Mouse (Mus musculus) A20 (cell line): Measurements from ENCODE around the gene Fez1.
A peak's percentile ranks its signal among the peaks of the same experiment; 100 is the strongest.

Experiments used
- DNase-seq: peaks from one replicate; pipeline ENCODE4 v3.0.0-alpha.2; 2011; ENCODE audit warnings: low read depth, low spot score

Fez1 gene

DNA sequence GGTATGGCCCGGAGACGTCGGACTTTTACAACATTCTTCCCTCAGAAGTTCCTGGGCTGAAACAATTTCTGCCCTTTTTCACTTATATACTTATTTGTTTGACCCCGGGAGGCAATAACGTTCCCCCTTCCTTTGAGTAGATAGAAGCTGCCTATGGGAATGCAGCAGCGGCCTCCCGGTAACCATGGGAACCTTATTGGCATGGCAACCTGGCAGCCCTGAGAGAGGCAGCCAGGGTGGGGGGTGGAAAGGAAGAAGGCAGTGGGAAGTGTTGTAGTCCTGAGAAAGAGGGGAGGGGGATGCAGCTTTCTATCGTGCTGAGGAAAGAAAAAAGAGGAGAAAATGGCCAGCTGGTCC, at the start of gene Fez1:
Gene Fez1, plus strand, starts transcription at position 221 of the 357 bp plus-strand sequence.
- DNase-seq, result no peak

DNA sequence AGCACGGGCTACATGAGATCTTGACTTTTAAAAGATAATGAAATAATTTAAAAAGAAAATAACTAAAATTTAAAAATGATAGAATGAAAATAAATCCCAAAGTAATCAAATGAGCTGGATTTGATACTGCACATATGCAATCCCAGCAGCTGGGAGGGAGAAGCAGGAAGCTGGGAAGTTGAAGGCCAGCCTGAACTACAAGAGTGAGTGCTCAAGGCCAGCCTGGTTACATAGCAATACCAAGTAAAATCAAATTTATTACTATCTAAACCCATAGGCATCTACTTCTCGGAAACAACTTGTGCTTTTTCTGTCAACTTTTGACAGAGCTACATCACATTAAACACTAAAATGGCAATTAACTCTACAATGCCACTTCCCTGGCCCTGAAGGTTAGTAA, 37.7 kb upstream of the Fez1 start:
- DNase-seq, result no peak

DNA sequence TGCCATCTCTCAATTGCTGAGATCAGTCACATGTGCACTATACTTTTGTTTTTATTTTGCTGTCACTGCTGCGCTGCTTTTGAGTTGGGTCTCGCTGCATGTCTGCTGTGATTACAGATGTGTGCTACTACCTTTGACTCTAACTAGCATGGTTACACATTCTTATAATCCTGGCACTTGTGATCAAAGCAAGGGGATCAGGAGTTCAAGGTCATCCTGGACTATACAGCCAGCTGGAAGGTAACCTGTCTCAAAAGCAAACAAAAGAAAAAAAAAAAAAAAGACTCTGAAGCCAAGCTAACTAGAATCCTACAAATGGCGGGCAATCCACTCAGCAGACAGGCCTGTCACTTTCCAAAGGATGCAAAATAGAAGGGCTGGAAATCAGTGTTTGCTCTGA, 29.5 kb upstream of the Fez1 start:
- no peak for DNase-seq

DNA sequence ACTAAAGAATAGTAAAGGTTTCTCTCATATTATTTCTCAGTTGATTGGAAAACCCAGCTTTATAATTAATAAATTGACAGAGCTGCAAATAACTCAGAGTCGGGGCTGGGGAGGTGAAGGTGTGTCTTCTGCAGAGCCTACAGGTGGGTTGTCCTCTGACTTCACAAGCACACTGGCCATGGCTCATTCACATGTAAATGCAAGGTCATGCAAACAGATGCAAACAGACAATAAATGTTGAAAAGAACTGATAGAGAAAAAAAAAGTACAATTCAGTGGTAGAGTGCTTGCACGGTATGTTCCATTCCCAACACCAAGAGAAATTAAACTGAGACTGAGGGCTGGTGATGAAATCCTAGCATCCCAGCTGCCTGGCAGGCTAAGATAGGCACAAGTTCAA, 27.2 kb upstream of the Fez1 start:
- DNase-seq, result no peak

DNA sequence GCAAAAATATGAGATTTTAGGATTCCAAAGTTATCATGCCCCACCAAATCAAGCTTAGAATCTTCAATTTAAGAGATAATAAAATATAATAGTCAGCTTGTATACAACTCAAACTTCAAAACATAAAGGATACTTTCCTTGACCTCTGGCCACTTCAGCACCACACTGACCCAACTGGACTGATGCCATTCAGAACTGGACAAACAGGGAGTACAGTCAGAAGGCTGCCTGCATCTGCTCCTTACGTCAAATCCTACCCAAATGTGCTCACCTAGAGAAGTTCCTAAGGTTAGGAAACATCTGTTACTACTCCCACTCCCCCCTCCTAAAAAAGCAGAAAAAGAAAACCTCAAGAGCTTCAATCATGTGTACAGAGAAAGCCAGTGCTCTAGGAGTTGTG, 26.1 kb upstream of the Fez1 start:
- DNase-seq, result no peak

DNA sequence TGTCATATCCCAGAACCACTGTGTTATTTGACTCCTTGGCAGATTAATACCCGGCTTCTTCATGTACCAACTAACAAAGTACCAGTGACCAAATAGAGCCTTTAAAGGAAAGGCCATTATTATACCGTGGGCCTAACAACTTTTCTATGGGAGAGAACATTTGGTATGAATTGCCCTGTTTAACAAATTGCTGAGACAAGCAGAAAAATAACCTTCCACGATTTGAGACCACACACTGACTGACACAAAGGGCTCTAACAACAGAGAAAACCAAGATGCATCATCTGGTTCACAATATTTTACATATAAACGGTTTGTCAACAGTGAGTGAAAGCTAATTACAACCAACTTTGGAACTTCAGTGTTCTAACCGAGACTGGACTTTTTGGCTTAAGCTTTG, 25.4 kb upstream of the Fez1 start:
- DNase-seq, result no peak

DNA sequence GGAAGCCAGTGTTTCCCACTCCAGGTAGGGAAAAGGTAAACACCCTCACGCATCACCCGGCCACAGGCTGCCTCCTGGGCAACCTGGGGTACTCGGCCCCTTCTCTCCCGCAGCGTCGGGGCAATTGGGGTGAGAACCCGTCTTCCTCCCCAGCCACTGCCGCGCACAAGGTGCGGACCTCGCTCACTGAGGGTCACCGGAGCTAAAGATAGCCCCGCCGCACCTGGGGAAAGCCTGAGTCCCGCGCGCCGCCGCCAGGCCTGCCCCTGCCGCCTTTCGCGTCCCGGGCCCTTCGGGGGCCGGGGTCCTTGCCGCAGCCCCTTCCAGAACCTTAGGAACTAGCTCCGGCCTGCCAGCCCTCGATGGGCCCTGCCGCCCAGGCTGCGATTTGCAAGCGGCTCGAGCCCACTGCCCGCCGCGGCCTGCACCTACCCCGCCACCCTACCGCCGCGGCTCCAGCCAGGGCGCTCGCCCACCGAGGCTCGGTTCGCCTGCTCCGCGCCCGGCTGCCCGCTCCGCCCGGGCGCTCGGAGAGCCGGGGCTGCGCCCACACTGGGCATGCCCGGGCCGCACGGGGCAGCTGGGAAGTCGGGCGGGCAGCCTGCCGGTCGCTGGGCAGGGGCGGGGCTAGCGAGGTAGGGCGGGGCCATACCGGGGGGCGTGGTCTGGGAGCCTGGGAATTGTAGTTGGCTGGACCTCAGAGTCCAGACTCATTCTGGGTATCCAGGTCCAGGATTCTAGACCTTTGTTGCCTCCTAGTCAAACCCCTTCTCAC, 24.7 kb upstream of the Fez1 start, which contains the start of gene Ei24:
Gene Ei24, minus strand, starts transcription at position 613 of the 775 bp plus-strand sequence.
- peak; percentile 78 for DNase-seq

DNA sequence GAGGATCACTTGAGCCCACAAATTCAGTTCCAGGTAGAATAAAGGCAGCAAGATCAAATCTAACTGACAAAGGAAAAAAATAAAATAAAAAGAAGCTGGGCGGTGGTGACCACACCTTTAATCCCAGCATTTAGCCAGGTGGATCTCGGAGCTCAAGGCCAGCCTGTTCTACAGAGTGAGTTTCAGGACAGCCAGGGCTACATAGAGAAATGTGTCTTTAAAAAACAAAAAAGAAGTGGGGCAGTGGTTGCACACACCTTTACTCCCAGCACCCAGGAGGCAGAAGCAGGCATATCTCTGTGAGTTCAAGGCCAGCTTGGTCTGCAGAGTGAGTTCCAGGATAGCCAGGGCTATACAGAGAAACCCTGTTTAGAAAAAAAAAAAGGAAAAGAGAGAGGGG, 19.7 kb upstream of the Fez1 start:
- no peak for DNase-seq

DNA sequence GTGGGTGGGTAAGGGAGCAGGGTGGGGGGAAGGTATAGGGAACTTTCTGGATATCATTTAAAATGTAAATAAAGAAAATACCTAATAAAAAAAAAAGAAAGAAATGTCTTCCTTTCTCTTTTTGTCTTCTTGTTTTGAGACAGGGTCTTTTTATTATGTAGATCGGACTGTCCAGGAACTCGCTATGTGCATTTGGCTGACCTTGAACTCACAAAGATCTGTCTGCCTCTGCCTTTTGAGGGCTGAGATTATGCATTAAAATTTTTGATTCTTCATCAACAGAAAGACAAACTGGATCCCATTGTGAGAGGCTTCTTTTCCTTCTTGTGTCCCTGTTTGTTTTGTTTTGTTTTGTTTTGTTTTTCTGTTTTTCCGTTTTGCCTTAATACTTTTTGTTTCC, 18.7 kb upstream of the Fez1 start:
- no peak for DNase-seq

DNA sequence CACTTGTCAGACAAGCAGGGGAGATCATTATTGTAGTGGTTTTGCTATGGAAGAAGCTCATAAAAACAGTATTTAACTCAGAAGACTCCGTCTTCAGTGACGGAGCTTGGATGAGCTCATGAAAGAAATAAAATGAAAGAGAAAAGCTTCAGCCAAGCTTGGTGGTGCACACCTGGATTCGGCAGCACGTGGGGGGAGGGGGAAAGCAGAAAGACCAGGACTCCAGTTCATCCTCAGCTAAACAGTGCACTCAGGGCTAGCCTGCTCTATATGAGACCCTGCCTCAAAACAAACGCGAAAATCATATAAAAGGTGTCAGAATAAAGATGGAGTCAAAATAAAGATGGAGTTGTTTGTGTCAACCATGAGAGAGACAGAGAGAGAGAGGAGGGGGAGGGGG, 18.3 kb upstream of the Fez1 start:
- no peak for DNase-seq

DNA sequence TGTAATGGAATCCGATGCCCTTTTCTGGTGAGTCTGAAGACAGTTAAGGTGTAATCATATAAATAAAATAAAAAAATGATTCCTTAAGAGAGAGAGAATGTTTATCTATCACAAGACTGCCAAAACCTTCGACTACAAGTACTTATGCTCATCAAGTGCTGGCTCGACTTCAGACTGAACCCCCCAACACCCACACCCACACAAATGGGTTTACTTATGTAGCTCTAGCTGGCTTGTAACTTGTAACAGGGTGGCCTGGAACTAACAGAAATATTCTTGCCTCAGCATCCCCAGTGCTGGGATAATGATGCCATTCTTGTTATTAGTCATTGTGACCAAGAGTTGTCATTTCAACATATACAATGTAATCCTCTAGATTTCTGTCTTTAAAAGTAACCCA, 17.7 kb upstream of the Fez1 start:
- no peak for DNase-seq

DNA sequence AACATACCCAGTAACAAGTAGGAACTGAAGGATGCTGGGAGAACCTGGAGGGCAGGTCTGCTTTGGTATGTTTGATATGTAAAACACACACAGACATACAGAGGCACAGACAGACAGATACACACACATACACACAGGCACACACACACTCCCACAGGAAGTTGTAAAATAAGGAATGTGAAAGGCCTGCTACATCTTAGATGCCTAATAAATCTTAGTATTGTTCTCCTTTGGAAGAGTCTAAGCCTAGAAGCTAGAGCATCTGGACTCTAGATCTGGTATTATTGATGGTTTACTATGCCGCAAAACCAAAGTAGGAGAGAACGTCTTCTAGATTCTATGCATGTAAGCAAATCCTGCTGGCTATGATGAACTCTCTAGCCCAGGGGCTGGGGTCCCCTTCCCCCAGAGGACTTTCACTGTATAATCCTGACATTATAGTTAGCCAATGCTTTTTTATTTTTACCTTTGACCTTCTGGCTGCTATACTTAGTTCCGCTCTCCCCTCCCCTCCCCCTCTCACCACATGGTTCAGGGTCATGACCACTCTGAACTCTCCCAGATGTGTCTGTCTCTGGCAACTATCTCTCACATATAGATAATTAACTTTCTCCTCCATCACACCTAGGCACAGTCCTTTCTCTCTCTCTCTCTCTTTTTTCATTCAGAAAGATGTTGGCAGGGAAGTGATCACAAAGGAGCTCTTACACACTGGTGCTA, 16.2 kb upstream of the Fez1 start:
- DNase-seq, result no peak

DNA sequence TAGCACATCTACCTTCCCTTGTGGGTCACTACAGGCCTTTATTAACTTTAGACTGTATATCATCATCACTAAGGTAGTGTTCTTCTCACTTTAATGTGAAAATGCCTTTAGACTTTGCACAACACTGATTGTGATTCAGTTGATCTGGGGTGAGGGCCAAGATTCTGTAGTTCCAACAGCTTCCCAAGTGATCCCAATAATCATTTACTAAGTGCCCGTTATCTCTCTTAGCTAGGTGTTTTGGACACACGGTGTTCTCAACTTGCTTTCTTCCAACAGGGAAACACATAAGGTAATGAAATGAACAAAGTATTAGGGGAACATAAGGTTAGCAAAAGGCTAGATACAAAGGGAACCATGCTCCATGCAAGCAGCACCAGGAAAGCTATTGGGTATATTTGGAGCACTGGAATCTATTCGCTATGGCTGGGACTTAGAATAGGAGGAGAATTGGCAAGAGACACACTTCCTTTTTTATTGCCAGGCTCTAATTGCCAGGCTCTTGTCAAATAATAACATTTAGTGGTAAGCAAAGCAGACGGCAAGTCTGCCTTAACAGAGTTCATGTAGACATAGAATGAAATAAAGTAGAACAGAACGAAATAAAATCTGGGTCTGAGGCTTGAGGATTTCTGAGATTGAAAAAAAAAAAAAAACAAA, 13.4 kb upstream of the Fez1 start:
- no peak for DNase-seq

DNA sequence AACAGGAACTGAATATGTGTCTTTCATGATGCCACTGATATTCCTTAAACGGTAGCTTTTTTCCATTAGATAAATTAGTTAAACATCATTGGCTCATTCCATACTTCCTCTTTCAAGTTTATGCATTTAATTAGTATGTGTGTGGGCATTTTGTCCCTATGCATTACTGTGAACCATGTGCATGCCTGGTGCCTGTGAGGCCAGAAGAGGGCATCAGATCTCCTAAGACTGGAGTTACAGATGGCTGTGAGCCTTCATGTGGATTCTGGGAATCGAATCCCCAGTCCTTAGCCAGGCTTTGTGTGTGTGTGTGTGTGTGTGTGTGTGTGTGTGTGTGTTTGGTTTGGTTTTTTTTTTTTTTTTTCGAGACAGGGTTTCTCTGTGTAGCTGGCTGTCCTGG, 7.2 kb upstream of the Fez1 start:
- DNase-seq, result peak; percentile 16

DNA sequence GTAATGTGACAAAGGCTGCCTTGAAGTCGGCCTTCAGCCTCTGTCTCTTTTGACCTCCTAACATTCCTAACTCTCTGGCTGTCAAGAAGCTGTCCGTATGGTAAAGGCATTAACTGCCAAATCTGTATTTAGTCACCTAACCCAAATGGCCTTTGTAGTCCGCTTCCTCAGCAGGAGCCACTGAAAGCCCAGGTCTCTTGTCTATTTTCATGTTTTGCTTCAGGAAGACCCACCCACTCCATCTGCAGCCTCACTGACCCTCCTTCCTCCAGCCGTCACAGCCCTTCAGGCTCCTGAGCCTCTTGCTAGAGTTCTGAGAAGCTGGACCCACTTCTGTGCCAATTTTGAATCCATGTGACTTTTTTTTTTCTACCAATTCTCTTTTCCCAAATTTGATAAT, 2.8 kb upstream of the Fez1 start:
- DNase-seq, result no peak

DNA sequence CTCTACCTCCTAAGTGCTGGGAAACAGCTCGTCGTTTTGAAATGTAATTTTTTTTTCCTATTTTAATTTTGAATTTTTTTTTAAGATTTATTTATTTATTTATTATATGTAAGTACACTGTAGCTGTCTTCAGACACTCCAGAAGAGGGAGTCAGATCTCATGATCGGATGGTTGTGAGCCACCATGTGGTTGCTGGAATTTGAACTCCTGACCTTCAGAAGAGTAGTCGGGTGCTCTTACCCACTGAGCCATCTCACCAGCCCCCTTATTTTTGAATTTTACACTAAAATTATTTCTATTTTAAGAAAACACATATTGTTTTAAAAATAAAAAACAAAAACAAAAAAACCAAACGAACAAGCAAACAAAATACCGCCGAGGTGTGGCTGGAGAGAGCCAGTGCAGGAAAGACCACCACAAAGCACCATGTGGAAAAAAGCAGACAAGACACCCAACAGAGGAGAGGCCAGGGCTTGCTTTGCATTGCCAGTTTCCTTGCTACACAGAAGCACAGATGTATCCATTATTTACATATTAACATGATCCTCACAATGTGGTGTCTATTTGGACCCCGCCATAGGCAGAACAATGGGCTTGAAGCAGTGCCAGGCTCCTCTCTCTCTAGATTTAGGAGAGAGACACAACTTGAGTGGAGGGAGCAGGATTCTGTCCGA, 558 bp upstream of the Fez1 start:
- DNase-seq, result no peak

DNA sequence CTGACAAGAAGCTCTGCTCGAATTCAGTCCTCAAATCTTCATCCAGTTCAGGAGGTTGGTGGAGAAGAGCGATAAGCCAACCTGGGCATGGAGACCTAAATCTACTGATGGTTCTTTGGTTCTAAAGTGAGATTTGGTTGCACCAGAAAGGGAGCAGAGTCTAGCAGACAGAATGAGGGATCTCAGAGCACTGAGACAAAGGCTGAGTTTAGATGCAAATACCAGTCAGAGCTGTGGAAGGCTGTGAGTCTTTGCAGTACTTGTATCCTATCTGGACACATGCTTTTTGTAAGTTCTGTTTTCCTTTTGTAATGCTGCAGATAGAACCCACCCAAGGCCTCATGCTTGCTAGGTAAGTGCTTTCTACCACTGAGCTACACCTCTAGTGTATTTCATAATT, 360 bp downstream of the Fez1 start:
- DNase-seq, result no peak

DNA sequence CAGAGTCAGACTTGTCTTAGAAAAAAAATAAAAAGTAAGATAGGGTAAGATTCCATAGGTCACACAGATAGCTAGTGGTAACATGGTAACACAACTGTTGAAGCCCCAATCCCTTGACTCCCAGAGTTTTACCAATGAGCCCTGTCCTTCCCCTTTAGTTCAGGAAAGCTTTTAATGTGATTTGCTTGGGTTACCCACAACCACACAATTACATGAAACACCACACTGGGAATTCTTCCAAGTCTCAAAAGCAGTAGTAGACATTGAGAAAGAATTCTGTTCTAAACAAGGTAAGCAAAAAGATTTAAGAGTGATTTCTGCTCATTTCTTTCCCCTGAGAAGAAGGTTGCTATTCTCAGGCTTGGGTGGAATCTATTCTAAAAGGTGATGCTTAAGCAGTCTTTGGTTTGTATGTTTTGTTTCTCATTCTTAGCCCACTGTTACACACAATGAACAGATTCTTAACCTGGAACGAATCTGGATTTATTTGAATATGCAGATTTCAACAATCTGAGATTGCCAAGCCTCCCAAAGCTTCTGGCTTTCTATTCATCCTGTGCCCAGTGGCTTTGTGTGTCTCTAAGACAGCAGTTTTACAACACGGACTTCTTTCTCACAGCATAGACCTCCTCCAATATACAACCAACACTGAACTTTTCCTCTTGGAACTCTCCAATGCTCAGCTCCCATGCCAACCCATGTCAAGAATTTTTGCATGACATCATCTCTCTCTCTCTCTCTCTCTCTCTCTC, 5.1 kb downstream of the Fez1 start:
- DNase-seq, result no peak

DNA sequence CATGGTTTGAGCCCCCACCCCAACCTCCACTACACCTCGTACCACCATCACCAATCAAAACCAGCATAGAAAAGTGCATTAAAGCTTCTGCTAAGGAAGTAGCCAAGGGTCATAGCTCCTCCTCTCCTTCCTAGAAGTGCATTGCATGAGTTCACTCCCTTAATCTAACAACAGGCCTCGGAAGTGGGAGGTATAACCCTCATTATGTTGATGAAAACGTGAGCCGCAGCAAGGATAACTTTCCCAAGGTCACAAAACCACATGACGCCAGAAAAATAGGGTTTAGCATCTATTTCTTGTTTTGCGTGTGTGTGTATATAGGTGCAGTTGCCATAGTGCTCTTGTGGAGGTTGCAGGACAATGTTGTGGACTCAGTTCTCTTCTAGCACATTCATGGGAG, 9.7 kb downstream of the Fez1 start:
- no peak for DNase-seq

DNA sequence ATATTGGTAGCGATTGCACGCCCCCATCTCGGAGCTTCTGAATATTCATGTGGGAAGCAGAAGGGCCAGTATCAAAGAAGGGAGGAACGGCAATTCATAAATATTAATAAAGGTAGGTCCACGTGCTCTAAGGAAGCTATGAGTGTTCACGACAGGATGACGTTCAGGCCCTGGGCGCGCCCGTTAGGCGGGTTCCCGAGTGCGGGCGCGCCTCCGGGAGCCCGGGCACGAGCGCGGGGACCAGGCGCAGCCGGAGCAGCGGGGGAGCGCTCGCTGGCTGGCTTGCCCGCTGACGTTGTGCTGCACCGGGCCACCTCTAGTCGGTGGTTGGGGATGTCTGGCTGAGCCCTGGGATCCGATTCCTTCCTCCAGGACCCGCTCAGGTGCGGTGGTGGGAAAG, 10.9 kb downstream of the Fez1 start:
- no peak for DNase-seq

DNA sequence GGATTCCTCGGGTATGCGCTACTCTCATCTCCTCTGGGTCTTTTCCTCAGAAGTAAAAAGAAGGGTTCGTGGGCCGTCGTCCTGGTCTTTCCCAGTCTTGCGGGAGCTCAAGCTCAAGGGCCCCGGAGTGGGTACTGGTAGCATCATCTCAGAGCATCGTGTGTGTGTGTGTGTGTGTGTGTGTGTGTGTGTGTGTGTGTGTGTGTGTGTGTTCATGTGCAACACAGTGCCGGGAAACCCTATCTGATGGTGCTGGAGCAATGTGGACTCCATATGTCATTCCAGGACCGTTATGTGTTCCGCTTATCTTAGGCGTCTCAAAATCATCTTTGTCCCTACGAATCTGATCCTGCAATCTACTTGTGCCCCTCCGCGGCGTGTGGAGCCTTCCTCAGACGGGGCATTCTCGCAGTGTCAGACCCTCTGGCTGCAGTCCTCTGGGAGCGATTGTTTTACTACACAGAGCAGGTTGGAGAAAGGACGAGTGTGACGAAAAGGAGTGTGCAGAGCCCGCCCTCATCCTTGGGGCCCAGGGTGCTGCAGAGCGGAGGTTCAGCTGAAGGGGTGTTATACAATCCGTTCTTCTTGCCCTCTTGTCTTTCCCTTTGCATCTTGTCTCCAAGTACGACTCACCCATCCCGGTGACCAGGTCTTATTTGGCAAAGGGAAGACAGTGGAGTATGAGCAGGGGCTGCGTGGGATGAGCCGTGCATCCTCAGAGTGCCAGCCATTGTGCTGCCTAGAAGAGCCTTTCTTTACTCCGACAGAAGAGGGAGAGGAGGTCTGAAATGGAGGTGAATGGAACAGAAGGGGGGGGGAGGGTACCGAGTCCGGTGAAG, 11.6 kb downstream of the Fez1 start:
- DNase-seq, result no peak
